Mouse (Mus musculus) CH12.LX (cell line): Measurements from ENCODE around the gene Gm19345.

Source experiments
- SIN3A ChIP-seq: IDR thresholded peaks from 2 replicates; pipeline ENCODE4 v1.6.1; 2012; ENCODE audit warnings: low read length, improper control_type of control experiment, inconsistent platforms
- UBTF ChIP-seq: IDR thresholded peaks from 2 replicates; pipeline ENCODE4 v1.6.1; 2012; ENCODE audit warnings: low read depth, mild to moderate bottlenecking, inconsistent platforms, low read length, improper control_type of control experiment, moderate library complexity

GRCm38 (mm10) chr7:19887849-19888248, 36.0 kb downstream of the Gm19345 start, which contains the start of gene Ceacam19:
- TF ChIP-seq UBTF (no peak), SIN3A (no peak)
